Mouse (Mus musculus): Measurements from ENCODE around the gene Slpi. TPM values are rescaled to one million over a fixed set of nuclear protein-coding genes. Genes with fewer than 3 reads are reported as not detected.

The Slpi gene
- polyA plus RNA-seq, 1 experiment from 2014 or later, result 0.46 TPM

DNA sequence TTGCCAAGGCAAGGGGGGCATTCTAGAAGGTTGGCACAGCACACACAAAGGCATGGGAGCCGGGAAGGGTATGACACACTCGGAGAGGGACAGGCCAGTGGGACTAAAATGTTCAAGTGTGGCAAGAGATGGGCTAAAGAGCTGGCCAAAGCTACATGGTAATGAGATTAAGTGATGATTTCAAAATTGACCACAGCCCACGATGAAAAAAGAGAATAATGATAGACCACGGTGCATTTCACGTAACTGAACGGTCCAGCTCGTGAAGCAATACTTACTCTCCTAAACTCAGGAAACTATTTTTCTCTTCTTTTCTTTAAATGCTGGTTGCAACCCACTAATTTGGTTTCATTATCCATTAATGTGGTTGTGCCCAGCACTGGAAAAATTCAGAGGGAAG is 7.2 kb upstream of the Slpi start:
- Histone ChIP-seq H3K4me2 (replicated peaks; ENCODE audit: low read depth, low read length) (no peak overlapping the region), H3K9ac (ENCODE audit: low read depth, low read length) (no peak overlapping the region), H3K4me3 (ENCODE audit: low read depth, low read length) (no peak overlapping the region), H3K27ac (ENCODE audit: low read depth, low read length) (no peak overlapping the region), H3K27me3 (ENCODE audit: control insufficient read depth, insufficient read depth, low read length) (peaks cover 25% of the 10 kb centered on the region), H3K4me1 (replicated peaks; ENCODE audit: control insufficient read depth, insufficient read depth, low read length) (no peaks in the 10 kb centered on the region), H3K9me3 (ENCODE audit: control insufficient read depth, low read length) (no peaks in the 10 kb centered on the region), H3K36me3 (ENCODE audit: control insufficient read depth, insufficient read depth, low read length) (no peaks in the 10 kb centered on the region)
- WGBS, result 92% methylated on average over 7 of the region's 7 CpGs
- ATAC-seq (ENCODE audit: low FRiP score) (no peak), DNase-seq (ENCODE audit: low spot score) (no peak)

DNA sequence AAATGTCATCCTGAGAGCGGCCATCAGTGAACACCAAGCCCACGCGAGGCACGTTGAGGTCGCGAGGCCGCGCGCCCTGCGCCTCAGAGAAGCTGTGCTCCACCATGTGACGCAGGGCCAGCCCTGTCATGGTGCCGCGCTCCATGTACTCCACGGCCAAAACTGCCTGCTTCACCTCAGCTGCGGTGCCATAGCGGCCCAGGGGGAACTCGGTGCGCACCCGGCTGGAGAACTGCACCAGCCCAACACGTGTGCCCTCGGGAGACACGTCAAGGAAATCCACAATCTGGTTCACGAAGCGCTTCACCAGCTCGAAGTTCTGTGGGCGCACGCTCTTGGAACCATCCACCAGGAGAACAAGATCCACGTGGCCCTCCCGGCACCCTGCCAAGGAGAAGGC is 4.2 kb upstream of the Slpi start:
- Histone ChIP-seq H3K27ac (ENCODE audit: low read depth, low read length) (no peak overlapping the region), H3K36me3 (ENCODE audit: control insufficient read depth, insufficient read depth, low read length) (no peaks in the 10 kb centered on the region), H3K27me3 (ENCODE audit: control insufficient read depth, insufficient read depth, low read length) (peaks cover 7% of the 10 kb centered on the region), H3K9ac (ENCODE audit: low read depth, low read length) (no peak overlapping the region), H3K4me1 (replicated peaks; ENCODE audit: control insufficient read depth, insufficient read depth, low read length) (no peaks in the 10 kb centered on the region), H3K4me2 (replicated peaks; ENCODE audit: low read depth, low read length) (no peak overlapping the region), H3K9me3 (ENCODE audit: control insufficient read depth, low read length) (no peaks in the 10 kb centered on the region), H3K4me3 (ENCODE audit: low read depth, low read length) (no peak overlapping the region)
- WGBS, result 78% methylated on average over 29 of the region's 29 CpGs
- DNase-seq (ENCODE audit: low spot score), result no peak
- ATAC-seq (ENCODE audit: low FRiP score), result no peak

- peak overlapping the region; percentile 20 for H3K4me3 ChIP-seq (ENCODE audit: low read depth, low read length)
- no peaks in the 10 kb centered on the region for H3K36me3 ChIP-seq (ENCODE audit: control insufficient read depth, insufficient read depth, low read length)
- peaks cover 5% of the 10 kb centered on the region; the same call in 1 of the 2 replicates for H3K4me1 ChIP-seq (replicated peaks; ENCODE audit: control insufficient read depth, insufficient read depth, low read length)
- H3K9me3 ChIP-seq (ENCODE audit: control insufficient read depth, low read length), result no peaks in the 10 kb centered on the region
- ATAC-seq (ENCODE audit: low FRiP score), result peak; percentile 54
- H3K27ac ChIP-seq (ENCODE audit: low read depth, low read length), result no peak overlapping the region
- peak; percentile 93 for DNase-seq (ENCODE audit: low spot score)
- H3K4me2 ChIP-seq (replicated peaks; ENCODE audit: low read depth, low read length), result peak overlapping the region; percentile 39
- no peak overlapping the region for H3K9ac ChIP-seq (ENCODE audit: low read depth, low read length)
- WGBS, result 1% methylated on average over 30 of the region's 30 CpGs
- H3K27me3 ChIP-seq (ENCODE audit: control insufficient read depth, insufficient read depth, low read length), result peaks cover 10% of the 10 kb centered on the region
These were observed 604 bp upstream of the Slpi start for GRCm38 (mm10) chr2:164389499-164389898.

DNA sequence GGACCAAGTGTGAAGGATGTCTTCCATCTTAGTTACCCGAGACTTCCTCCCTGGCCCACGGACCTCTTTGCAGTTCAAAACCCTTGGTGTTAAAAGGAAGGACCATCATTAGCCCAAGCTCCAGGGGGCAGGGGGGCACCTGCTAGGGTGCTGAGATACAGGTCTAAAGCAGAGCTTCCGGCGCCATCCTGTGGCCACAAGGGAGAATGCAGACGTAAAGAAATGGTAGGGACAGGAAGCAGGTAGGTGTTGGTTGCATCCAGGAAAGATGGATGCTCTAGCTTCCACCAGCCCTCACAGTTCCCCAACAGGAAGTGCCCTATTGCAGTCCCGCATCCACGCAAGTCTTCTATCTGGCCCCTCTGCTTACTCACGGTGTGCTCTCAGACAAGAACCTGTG is 1.9 kb downstream of the Slpi start:
- Histone ChIP-seq H3K9me3 (ENCODE audit: control insufficient read depth, low read length) (no peaks in the 10 kb centered on the region), H3K4me3 (ENCODE audit: low read depth, low read length) (no peak overlapping the region), H3K36me3 (ENCODE audit: control insufficient read depth, insufficient read depth, low read length) (no peaks in the 10 kb centered on the region), H3K27ac (ENCODE audit: low read depth, low read length) (no peak overlapping the region), H3K4me2 (replicated peaks; ENCODE audit: low read depth, low read length) (no peak overlapping the region), H3K4me1 (replicated peaks; ENCODE audit: control insufficient read depth, insufficient read depth, low read length) (peaks cover 5% of the 10 kb centered on the region; the same call in 1 of the 2 replicates), H3K9ac (ENCODE audit: low read depth, low read length) (no peak overlapping the region), H3K27me3 (ENCODE audit: control insufficient read depth, insufficient read depth, low read length) (peaks cover 10% of the 10 kb centered on the region)
- ATAC-seq (ENCODE audit: low FRiP score) (no peak), DNase-seq (ENCODE audit: low spot score) (peak; percentile 59)
- WGBS, result 21% methylated on average over 8 of the region's 8 CpGs

DNA sequence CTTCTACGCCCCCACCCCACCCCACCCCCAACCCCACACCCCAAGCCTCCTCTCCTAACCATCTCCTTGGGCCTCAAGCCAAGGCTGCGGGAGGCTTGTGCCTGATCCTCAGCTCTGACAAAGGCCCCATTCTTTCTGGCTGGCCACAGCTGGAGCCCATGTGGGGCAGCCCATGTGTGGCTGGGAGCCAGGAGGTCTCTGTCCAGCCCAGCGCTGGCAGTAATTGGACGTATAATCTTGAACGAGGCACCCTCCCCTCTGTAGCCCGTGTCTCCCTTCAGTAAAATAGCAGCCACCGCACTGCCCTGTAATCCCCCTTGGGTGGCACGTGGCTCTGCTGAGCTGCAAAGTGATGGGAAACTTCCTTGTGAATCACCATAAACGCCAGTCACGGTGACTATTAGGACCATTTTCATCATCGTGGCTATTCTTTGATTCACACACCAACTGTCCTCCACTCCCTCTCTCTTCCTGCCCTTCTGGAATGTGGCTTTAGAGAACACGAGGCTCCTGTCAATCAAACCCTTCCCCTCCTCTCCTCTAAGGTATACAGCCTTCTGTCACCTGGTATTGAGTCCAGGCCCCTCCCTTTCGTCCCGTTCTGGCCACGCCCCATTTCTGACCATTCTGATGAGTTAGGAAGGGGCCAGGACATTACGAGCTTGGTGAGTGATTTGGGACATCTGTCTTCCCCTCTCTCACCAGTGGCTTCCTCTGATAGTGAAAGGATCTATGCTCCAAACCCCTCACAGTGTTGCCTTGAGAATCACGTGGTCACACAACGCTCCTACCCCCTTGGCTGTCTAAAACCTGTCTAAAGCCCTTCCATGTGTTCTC is 2.8 kb downstream of the Slpi start:
- H3K9me3 ChIP-seq (ENCODE audit: control insufficient read depth, low read length), result no peaks in the 10 kb centered on the region
- H3K4me1 ChIP-seq (replicated peaks; ENCODE audit: control insufficient read depth, insufficient read depth, low read length), result peaks cover 5% of the 10 kb centered on the region; the same call in 1 of the 2 replicates
- 0 out of 2 replicates have a peak overlapping the region, but pooled peaks have one; percentile 15 for H3K4me2 ChIP-seq (replicated peaks; ENCODE audit: low read depth, low read length)
- 17% methylated on average over 18 of the region's 18 CpGs for WGBS
- 0 out of 2 replicates have a peak overlapping the region, but pooled peaks have one; percentile 11 for H3K9ac ChIP-seq (ENCODE audit: low read depth, low read length)
- ATAC-seq (ENCODE audit: low FRiP score), result peak; percentile 67
- no peaks in the 10 kb centered on the region for H3K36me3 ChIP-seq (ENCODE audit: control insufficient read depth, insufficient read depth, low read length)
- DNase-seq (ENCODE audit: low spot score), result peak; percentile 65
- peaks cover 10% of the 10 kb centered on the region for H3K27me3 ChIP-seq (ENCODE audit: control insufficient read depth, insufficient read depth, low read length)
- no peak overlapping the region for H3K4me3 ChIP-seq (ENCODE audit: low read depth, low read length)
- H3K27ac ChIP-seq (ENCODE audit: low read depth, low read length), result no peak overlapping the region

DNA sequence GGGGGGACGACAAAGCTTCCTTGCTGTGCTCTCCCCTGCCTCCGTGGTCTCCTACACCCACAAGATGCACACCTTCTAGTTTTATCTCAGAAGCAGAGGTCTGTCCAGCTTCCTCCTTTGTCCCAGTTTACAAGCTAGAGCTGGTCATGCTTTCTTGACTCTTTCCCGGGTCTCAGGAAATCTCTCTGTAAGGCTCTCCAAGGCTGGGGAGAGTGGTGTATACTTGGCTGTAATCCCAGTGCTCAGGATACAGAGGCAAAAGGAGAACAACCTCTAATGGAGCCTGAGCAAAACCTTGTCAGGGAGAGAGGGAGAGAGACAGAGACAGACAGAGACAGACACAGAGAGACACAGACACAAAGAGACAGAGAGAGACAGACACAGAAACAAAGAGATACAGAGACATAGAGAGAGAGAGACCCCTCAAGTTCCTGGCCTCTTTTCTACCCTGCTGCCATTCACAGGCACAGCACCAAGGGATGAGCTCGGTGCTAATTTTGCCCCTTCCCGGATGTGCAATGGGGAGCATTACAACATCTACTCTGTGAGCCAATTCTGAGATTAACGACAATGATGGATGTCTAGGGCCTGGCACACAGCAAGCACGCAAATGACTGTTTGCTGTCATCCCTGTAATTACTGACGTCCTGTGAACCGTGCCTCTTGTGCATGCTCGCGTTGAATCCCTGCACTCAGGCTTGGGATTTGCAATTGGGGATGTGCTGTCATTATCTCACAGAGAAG is 5.1 kb downstream of the Slpi start:
- 63% methylated on average over 11 of the region's 11 CpGs for WGBS
- Histone ChIP-seq H3K9me3 (ENCODE audit: control insufficient read depth, low read length) (no peaks in the 10 kb centered on the region), H3K27ac (ENCODE audit: low read depth, low read length) (no peak overlapping the region), H3K27me3 (ENCODE audit: control insufficient read depth, insufficient read depth, low read length) (peaks cover 8% of the 10 kb centered on the region), H3K4me2 (replicated peaks; ENCODE audit: low read depth, low read length) (no peak overlapping the region), H3K36me3 (ENCODE audit: control insufficient read depth, insufficient read depth, low read length) (no peaks in the 10 kb centered on the region), H3K4me1 (replicated peaks; ENCODE audit: control insufficient read depth, insufficient read depth, low read length) (peaks cover 5% of the 10 kb centered on the region; the same call in 1 of the 2 replicates), H3K9ac (ENCODE audit: low read depth, low read length) (no peak overlapping the region), H3K4me3 (ENCODE audit: low read depth, low read length) (no peak overlapping the region)
- DNase-seq (ENCODE audit: low spot score), result no peak
- no peak for ATAC-seq (ENCODE audit: low FRiP score)

GRCm38 (mm10) chr2:164382971-164383370 is 5.9 kb downstream of the Slpi start:
- peaks cover 5% of the 10 kb centered on the region; the same call in 1 of the 2 replicates for H3K4me1 ChIP-seq (replicated peaks; ENCODE audit: control insufficient read depth, insufficient read depth, low read length)
- H3K9ac ChIP-seq (ENCODE audit: low read depth, low read length), result no peak overlapping the region
- no peaks in the 10 kb centered on the region for H3K9me3 ChIP-seq (ENCODE audit: control insufficient read depth, low read length)
- H3K27me3 ChIP-seq (ENCODE audit: control insufficient read depth, insufficient read depth, low read length), result 0 out of 2 replicates have a peak, but pooled peaks cover 2% of the 10 kb centered on the region
- no peak for DNase-seq (ENCODE audit: low spot score)
- ATAC-seq (ENCODE audit: low FRiP score), result no peak
- no peak overlapping the region for H3K4me2 ChIP-seq (replicated peaks; ENCODE audit: low read depth, low read length)
- no peak overlapping the region for H3K4me3 ChIP-seq (ENCODE audit: low read depth, low read length)
- 88% methylated on average over 3 of the region's 3 CpGs for WGBS
- H3K27ac ChIP-seq (ENCODE audit: low read depth, low read length), result no peak overlapping the region
- H3K36me3 ChIP-seq (ENCODE audit: control insufficient read depth, insufficient read depth, low read length), result no peaks in the 10 kb centered on the region

DNA sequence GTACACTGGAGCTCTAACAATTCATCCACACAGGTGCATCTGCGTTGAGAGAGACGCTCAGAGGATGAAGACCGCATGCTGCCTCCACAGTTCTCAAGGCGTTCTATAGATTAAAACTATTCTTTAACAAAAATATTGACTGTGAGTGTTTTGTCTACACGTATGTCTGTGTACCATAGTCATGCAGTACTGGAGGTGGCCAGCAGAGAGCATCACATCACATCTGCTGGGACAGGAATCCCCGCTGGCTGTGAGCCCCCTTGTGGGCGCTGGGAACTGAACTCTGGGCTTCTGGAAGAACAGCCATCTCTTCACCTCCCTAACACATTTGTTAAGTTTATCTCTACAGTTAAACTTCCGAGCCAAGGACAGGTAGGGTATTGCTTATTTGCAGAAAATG is 7.2 kb downstream of the Slpi start:
- H3K9me3 ChIP-seq (ENCODE audit: control insufficient read depth, low read length), result no peaks in the 10 kb centered on the region
- no peaks in the 10 kb centered on the region for H3K36me3 ChIP-seq (ENCODE audit: control insufficient read depth, insufficient read depth, low read length)
- H3K9ac ChIP-seq (ENCODE audit: low read depth, low read length), result no peak overlapping the region
- no peak overlapping the region for H3K27ac ChIP-seq (ENCODE audit: low read depth, low read length)
- H3K27me3 ChIP-seq (ENCODE audit: control insufficient read depth, insufficient read depth, low read length), result no peaks in the 10 kb centered on the region
- 75% methylated on average over 8 of the region's 8 CpGs for WGBS
- no peak overlapping the region for H3K4me2 ChIP-seq (replicated peaks; ENCODE audit: low read depth, low read length)
- H3K4me1 ChIP-seq (replicated peaks; ENCODE audit: control insufficient read depth, insufficient read depth, low read length), result peaks cover 5% of the 10 kb centered on the region; the same call in 1 of the 2 replicates
- no peak overlapping the region for H3K4me3 ChIP-seq (ENCODE audit: low read depth, low read length)
- ATAC-seq (ENCODE audit: low FRiP score), result no peak
- no peak for DNase-seq (ENCODE audit: low spot score)
